Mouse (Mus musculus) forebrain, embryonic 11.5 days (tissue): ENCODE data around the gene Tmsb4x. TPM values are rescaled to one million over a fixed set of nuclear protein-coding genes. Genes with fewer than 3 reads are reported as not detected.

Experiments
- ATAC-seq: fragments of 200-750 bp; cut with Nextera tagmentation; replicated peaks from 2 replicates; pipeline ENCODE4 v1.8.0; 2017; ENCODE audit warnings: moderate TSS enrichment; ENCODE audit not compliant: low FRiP score
- DNase-seq: peaks from one replicate; pipeline ENCODE4 v3.0.0-alpha.2; 2017; ENCODE audit warnings: low spot score
- H3K27ac ChIP-seq: fragments of 300-500 bp; sonication (generic); 2 replicates; pipeline ENCODE4 v1.5.1; 2014; ENCODE audit warnings: low read depth, low read length
- H3K27me3 ChIP-seq: fragments of 300-500 bp; sonication (generic); 2 replicates; pipeline ENCODE4 v1.6.1; 2014; ENCODE audit warnings: mild to moderate bottlenecking, low read length, mixed read lengths; ENCODE audit not compliant: control insufficient read depth, insufficient read depth
- H3K36me3 ChIP-seq: fragments of 300-500 bp; sonication (generic); 2 replicates; pipeline ENCODE4 v1.6.1; 2014; ENCODE audit warnings: mild to moderate bottlenecking, low read length, moderate library complexity, mixed read lengths; ENCODE audit not compliant: control insufficient read depth, insufficient read depth
- H3K4me1 ChIP-seq: fragments of 300-500 bp; sonication (generic); replicated peaks from 2 replicates; pipeline ENCODE4 v1.6.1; 2014; ENCODE audit warnings: low read length, mixed read lengths; ENCODE audit not compliant: control insufficient read depth, insufficient read depth
- H3K4me2 ChIP-seq: fragments of 300-500 bp; sonication (generic); 2 replicates; pipeline ENCODE4 v1.6.1; 2014; ENCODE audit warnings: low read depth, mild to moderate bottlenecking, low read length, moderate library complexity, mixed read lengths; ENCODE audit not compliant: severe bottlenecking
- H3K4me3 ChIP-seq: fragments of 300-500 bp; sonication (generic); 2 replicates; pipeline ENCODE4 v1.5.1; 2014; ENCODE audit warnings: low read depth, low read length
- H3K9ac ChIP-seq: fragments of 300-500 bp; sonication (generic); 2 replicates; pipeline ENCODE4 v1.6.1; 2014; ENCODE audit warnings: low read length
- H3K9me3 ChIP-seq: fragments of 300-500 bp; sonication (generic); 2 replicates; pipeline ENCODE4 v1.6.1; 2016; ENCODE audit warnings: low read length, mixed read lengths; ENCODE audit not compliant: control insufficient read depth
- WGBS: fragments of 180-500 bp; shearing (Covaris S2); extraction: QIAGEN DNeasy Blood & Tissue Kit; methylation state at CpG from one replicate; pipeline ENCODE4 v1.1.7; 2014; 5-methylcytosine and 5-hydroxymethylcytosine counted together
- polyA plus RNA-seq: library from polyadenylated mRNA; unstranded; fragments of >200 nt; fragmentation: Nextera tagmentation; extraction: Ambion mirVana; gene quantifications from 2 replicates; pipeline ENCODE4 v1.2.1, GENCODE M21; 2014

Tmsb4x gene
- polyA plus RNA-seq, 1 experiment from 2014 or later: 4,316 TPM

DNA sequence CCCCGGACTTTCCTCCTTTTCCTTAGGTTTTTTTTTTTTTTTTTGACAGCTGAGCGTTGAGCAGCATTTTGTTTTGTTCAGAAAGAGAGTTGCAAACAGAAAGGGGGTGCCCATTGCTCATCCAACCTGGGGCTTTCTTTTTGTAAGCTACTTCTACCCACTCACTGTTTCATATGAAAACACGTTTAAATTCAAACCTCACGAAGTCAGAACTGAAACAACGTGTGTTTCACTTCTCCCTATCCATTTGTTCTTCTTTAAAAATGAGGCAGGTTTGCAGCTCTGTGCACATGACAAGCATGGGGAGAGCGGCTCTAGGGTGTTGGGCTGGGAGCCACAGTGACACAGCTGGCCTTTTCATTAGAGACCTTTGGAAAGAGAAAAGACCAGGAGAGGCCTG, 33.8 kb downstream of the Tmsb4x start:
- peaks cover 14% of the 10 kb centered on the region for H3K27me3 ChIP-seq
- H3K4me1 ChIP-seq: no peaks in the 10 kb centered on the region
- no peaks in the 10 kb centered on the region for H3K9me3 ChIP-seq
- 85% methylated on average over 6 of the region's 6 CpGs for WGBS
- ATAC-seq (no peak), DNase-seq (no peak)
- H3K36me3 ChIP-seq: no peaks in the 10 kb centered on the region
- no peak overlapping the region for H3K27ac ChIP-seq
- no peak overlapping the region for H3K4me3 ChIP-seq
- H3K4me2 ChIP-seq: no peak overlapping the region
- no peak overlapping the region for H3K9ac ChIP-seq

GRCm38 (mm10) chrX:167174311-167174710, 34.8 kb downstream of the Tmsb4x start:
- ATAC-seq (no peak), DNase-seq (no peak)
- 65% methylated on average over 3 of the region's 3 CpGs for WGBS
- Histone ChIP-seq H3K4me3 (no peak overlapping the region), H3K9me3 (no peaks in the 10 kb centered on the region), H3K9ac (no peak overlapping the region), H3K4me2 (no peak overlapping the region), H3K27ac (no peak overlapping the region), H3K36me3 (no peaks in the 10 kb centered on the region), H3K27me3 (peaks cover 12% of the 10 kb centered on the region), H3K4me1 (no peaks in the 10 kb centered on the region)

DNA sequence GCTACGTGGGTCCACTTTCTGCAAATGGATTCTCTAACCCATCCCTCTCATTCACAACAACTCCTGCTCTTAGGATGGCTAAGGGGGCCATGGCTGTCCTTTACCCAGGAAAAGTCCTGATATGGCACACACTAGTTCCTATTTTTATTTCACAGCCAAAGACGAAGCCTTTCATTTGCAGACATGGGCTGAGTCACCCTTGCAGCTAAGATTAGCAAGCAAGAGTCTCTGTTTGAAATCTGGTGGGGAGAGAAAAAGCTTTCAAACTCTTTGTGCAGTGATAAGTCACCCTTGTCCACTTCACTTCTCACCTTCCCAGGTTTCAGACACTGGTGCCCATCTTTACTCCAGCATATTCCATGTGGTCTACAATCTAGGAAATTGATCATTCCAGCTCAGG, 36.9 kb downstream of the Tmsb4x start:
- no peak for ATAC-seq
- no peak overlapping the region for H3K9ac ChIP-seq
- H3K4me1 ChIP-seq: no peaks in the 10 kb centered on the region
- H3K27me3 ChIP-seq: peaks cover 18% of the 10 kb centered on the region
- no peak overlapping the region for H3K27ac ChIP-seq
- 85% methylated on average over 2 of the region's 2 CpGs for WGBS
- H3K4me2 ChIP-seq: no peak overlapping the region
- H3K36me3 ChIP-seq: no peaks in the 10 kb centered on the region
- no peaks in the 10 kb centered on the region for H3K9me3 ChIP-seq
- DNase-seq: no peak
- H3K4me3 ChIP-seq: no peak overlapping the region

DNA sequence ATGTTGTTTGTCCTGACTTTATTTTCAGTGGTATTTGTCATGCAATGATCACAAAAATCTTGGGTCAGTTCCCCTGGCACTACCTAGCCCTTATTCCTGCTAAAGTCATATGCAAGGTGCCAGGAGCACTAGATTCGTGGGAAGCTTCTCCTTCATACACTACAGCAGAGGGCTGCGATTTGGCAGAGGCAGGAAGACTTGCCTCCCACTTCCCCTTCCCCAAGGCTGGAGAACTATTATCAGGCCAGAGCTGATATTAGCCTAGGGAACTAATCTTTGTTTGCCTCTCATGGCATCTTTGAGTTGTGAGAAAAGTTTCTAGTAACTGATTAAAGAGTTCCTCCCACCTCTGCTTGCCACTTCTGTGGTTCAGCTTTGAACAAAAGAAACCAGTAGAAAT, 37.8 kb downstream of the Tmsb4x start:
- DNase-seq (no peak), ATAC-seq (no peak)
- Histone ChIP-seq H3K9me3 (no peaks in the 10 kb centered on the region), H3K4me2 (no peak overlapping the region), H3K9ac (no peak overlapping the region), H3K27ac (no peak overlapping the region), H3K36me3 (no peaks in the 10 kb centered on the region), H3K27me3 (peaks cover 21% of the 10 kb centered on the region), H3K4me1 (no peaks in the 10 kb centered on the region), H3K4me3 (no peak overlapping the region)
- WGBS: 71% methylated on average over 2 of the region's 2 CpGs

DNA sequence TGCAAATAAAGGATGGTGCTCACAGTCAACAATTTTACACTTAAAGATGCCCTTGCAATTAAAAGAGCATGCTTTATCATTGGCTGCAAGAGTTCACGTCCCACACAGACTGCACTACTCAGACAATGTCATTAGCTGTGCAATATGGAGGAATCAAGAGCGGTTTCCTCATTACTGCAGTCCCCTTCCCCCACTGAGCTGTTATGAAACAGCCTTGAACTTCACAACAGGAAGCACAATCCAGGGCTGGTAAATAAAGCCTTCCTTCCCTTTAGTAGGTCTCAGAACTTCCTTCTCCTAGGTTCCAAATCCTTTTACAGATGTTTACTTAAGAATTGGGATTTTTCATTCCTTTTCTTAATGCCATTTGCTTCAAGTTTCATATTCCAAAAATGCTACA, 41.8 kb downstream of the Tmsb4x start:
- Histone ChIP-seq H3K4me3 (no peak overlapping the region), H3K4me2 (no peak overlapping the region), H3K4me1 (no peaks in the 10 kb centered on the region), H3K27ac (no peak overlapping the region), H3K9me3 (no peaks in the 10 kb centered on the region), H3K27me3 (peaks cover 31% of the 10 kb centered on the region), H3K36me3 (no peaks in the 10 kb centered on the region), H3K9ac (no peak overlapping the region)
- ATAC-seq (no peak), DNase-seq (no peak)
- WGBS: 66% methylated on average over 2 of the region's 2 CpGs

- Histone ChIP-seq H3K9ac (no peak overlapping the region), H3K27me3 (peaks cover 28% of the 10 kb centered on the region), H3K4me2 (no peak overlapping the region), H3K27ac (no peak overlapping the region), H3K36me3 (no peaks in the 10 kb centered on the region), H3K9me3 (no peaks in the 10 kb centered on the region), H3K4me3 (no peak overlapping the region), H3K4me1 (no peaks in the 10 kb centered on the region)
- WGBS: 91% methylated on average over 1 of the region's 1 CpGs
- ATAC-seq (no peak), DNase-seq (no peak)
Observed at GRCm38 (mm10) chrX:167166051-167166450, 43.1 kb downstream of the Tmsb4x start.

DNA sequence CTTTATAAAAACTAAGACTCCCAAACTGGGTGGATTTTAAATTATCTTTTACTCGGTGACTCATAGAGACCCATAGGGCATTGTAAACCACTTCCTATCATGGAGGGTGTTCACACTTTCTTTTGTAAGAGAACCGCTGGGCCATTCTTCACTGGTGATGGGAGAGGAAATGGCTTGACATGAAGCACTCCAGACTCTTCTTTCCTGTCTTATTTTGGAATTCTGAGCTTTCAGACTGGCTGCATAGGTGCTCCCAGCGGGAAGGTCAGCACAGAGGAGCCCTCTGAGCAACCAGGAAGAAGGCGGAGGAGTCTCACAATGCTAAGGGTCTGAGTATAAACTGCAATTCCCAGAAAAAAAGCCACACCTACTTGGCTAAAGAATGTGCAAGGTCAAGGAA, 51.4 kb downstream of the Tmsb4x start:
- no peak overlapping the region for H3K4me3 ChIP-seq
- DNase-seq: no peak
- no peaks in the 10 kb centered on the region for H3K36me3 ChIP-seq
- H3K27me3 ChIP-seq: peaks cover 9% of the 10 kb centered on the region; the same call in 1 of the 2 replicates
- H3K9ac ChIP-seq: no peak overlapping the region
- 79% methylated on average over 4 of the region's 4 CpGs for WGBS
- no peak overlapping the region for H3K27ac ChIP-seq
- H3K4me2 ChIP-seq: no peak overlapping the region
- no peak for ATAC-seq
- H3K4me1 ChIP-seq: no peaks in the 10 kb centered on the region
- H3K9me3 ChIP-seq: no peaks in the 10 kb centered on the region

Other genes with a start within 250 kb of the Tmsb4x start
- gene Tlr8, start 55.0 kb upstream of the Tmsb4x start, polyA plus RNA-seq: 0.17 TPM in 1 of 2 replicates, not detected in the other
- gene Tlr7, start 121.2 kb upstream of the Tmsb4x start, polyA plus RNA-seq: 0.47 and 0.88 TPM in 2 replicates
- gene Prps2, start 173.4 kb upstream of the Tmsb4x start, polyA plus RNA-seq: 21.4 and 25.9 TPM in 2 replicates